Mouse (Mus musculus) intestine, embryonic 16.5 days (tissue): Measurements from ENCODE around the gene Zfp641. TPM values are rescaled to one million over a fixed set of nuclear protein-coding genes. Genes with fewer than 3 reads are reported as not detected.

ENCODE experiments used
- ATAC-seq: fragments of 200-750 bp; cut with Nextera tagmentation; 2 replicates; pipeline ENCODE4 v1.8.0; 2017; ENCODE audit warnings: moderate TSS enrichment, moderate library complexity
- H3K27ac ChIP-seq: fragments of 300-500 bp; sonication (generic); 2 replicates; pipeline ENCODE4 v1.5.1; 2014; ENCODE audit warnings: mild to moderate bottlenecking, low read length
- H3K27me3 ChIP-seq: fragments of 300-500 bp; sonication (generic); replicated peaks from 2 replicates; pipeline ENCODE4 v1.6.1; 2014; ENCODE audit warnings: low read length, control low read depth, mixed read lengths; ENCODE audit not compliant: control insufficient read depth, insufficient read depth
- H3K36me3 ChIP-seq: fragments of 300-500 bp; sonication (generic); 2 replicates; pipeline ENCODE4 v1.6.1; 2014; ENCODE audit warnings: low read length, control low read depth; ENCODE audit not compliant: control insufficient read depth, insufficient read depth
- H3K4me1 ChIP-seq: fragments of 300-500 bp; sonication (generic); 2 replicates; pipeline ENCODE4 v1.6.1; 2014; ENCODE audit warnings: low read length, control low read depth, mixed read lengths; ENCODE audit not compliant: control insufficient read depth, insufficient read depth
- H3K4me2 ChIP-seq: fragments of 300-500 bp; sonication (generic); 2 replicates; pipeline ENCODE4 v1.6.1; 2014; ENCODE audit warnings: low read depth, low read length, control low read depth
- H3K4me3 ChIP-seq: fragments of 300-500 bp; sonication (generic); 2 replicates; pipeline ENCODE4 v1.5.1; 2014; ENCODE audit warnings: mild to moderate bottlenecking, low read length
- H3K9ac ChIP-seq: fragments of 300-500 bp; sonication (generic); 2 replicates; pipeline ENCODE4 v1.6.1; 2014; ENCODE audit warnings: low read depth, low read length
- H3K9me3 ChIP-seq: fragments of 300-500 bp; sonication (generic); 2 replicates; pipeline ENCODE4 v1.6.1; 2016; ENCODE audit warnings: low read length, control low read depth; ENCODE audit not compliant: control insufficient read depth
- WGBS: fragments of 180-500 bp; shearing (Covaris S2); extraction: QIAGEN DNeasy Blood & Tissue Kit; methylation state at CpG from one replicate; pipeline ENCODE4 v1.1.7; 2014; 5-methylcytosine and 5-hydroxymethylcytosine counted together
- polyA plus RNA-seq: library from polyadenylated mRNA; unstranded; fragments of >200 nt; fragmentation: Nextera tagmentation; extraction: Ambion mirVana; gene quantifications from 2 replicates; pipeline ENCODE4 v1.2.1, GENCODE M21; 2015

The Zfp641 gene
- polyA plus RNA-seq = 0.39 and 0.42 TPM in 2 replicates

GRCm38 (mm10) chr15:98295628-98296551, at the start of gene Zfp641:
TSS of gene Zfp641 (minus strand) at chr15:98296161.
- peak within 1 kb of the TSS; percentile 77 for H3K9ac ChIP-seq
- no peaks in the 10 kb centered on the region for H3K36me3 ChIP-seq
- ATAC-seq = peak; percentile 60
- H3K9me3 ChIP-seq = no peaks in the 10 kb centered on the region
- 0 out of 2 replicates have a peak, but pooled peaks cover 3% of the 10 kb centered on the region for H3K4me1 ChIP-seq
- 3% methylated on average over 53 of the region's 60 CpGs for WGBS
- no peaks in the 10 kb centered on the region for H3K27me3 ChIP-seq
- peak within 1 kb of the TSS; percentile 91 for H3K4me2 ChIP-seq
- H3K4me3 ChIP-seq = peak within 1 kb of the TSS; percentile 62
- no peak within 1 kb of the TSS for H3K27ac ChIP-seq

- ATAC-seq = no peak
- H3K4me3 ChIP-seq = no peak within 1 kb of the TSS
- H3K9me3 ChIP-seq = no peaks in the 10 kb centered on the region
- WGBS = 65% methylated on average over 8 of the region's 8 CpGs
- no peaks in the 10 kb centered on the region for H3K4me1 ChIP-seq
- no peak within 1 kb of the TSS for H3K9ac ChIP-seq
- H3K27me3 ChIP-seq = no peaks in the 10 kb centered on the region
- no peak within 1 kb of the TSS for H3K27ac ChIP-seq
- H3K36me3 ChIP-seq = no peaks in the 10 kb centered on the region
- no peak within 1 kb of the TSS for H3K4me2 ChIP-seq
These were observed 44.9 kb upstream of the Zfp641 start, which contains the start of gene Olfr284 for GRCm38 (mm10) chr15:98340887-98341286. TSS of gene Olfr284 (minus strand) at chr15:98340987.

- Histone ChIP-seq H3K4me1 (no peaks in the 10 kb centered on the region), H3K27ac (no peak within 1 kb of the TSS), H3K9me3 (no peaks in the 10 kb centered on the region), H3K4me3 (no peak within 1 kb of the TSS), H3K4me2 (no peak within 1 kb of the TSS), H3K36me3 (no peaks in the 10 kb centered on the region), H3K27me3 (no peaks in the 10 kb centered on the region), H3K9ac (no peak within 1 kb of the TSS)
- no peak for ATAC-seq
- 85% methylated on average over 5 of the region's 5 CpGs for WGBS
These were observed 21.3 kb upstream of the Zfp641 start, which contains the start of gene Olfr285 for GRCm38 (mm10) chr15:98317177-98317724. TSS of gene Olfr285 (minus strand) at chr15:98317353.

GRCm38 (mm10) chr15:98315703-98316102, 19.7 kb upstream of the Zfp641 start:
- H3K4me2 ChIP-seq = no peak overlapping the region
- no peaks in the 10 kb centered on the region for H3K9me3 ChIP-seq
- WGBS = 50% methylated on average over 6 of the region's 6 CpGs
- H3K9ac ChIP-seq = no peak overlapping the region
- no peaks in the 10 kb centered on the region for H3K27me3 ChIP-seq
- no peak overlapping the region for H3K4me3 ChIP-seq
- no peaks in the 10 kb centered on the region for H3K36me3 ChIP-seq
- no peaks in the 10 kb centered on the region for H3K4me1 ChIP-seq
- no peak for ATAC-seq
- H3K27ac ChIP-seq = no peak overlapping the region

- ATAC-seq = no peak
- H3K4me1 ChIP-seq = 0 out of 2 replicates have a peak, but pooled peaks cover 3% of the 10 kb centered on the region
- H3K9me3 ChIP-seq = no peaks in the 10 kb centered on the region
- no peak overlapping the region for H3K27ac ChIP-seq
- no peak overlapping the region for H3K4me3 ChIP-seq
- H3K4me2 ChIP-seq = no peak overlapping the region
- no peaks in the 10 kb centered on the region for H3K36me3 ChIP-seq
- no peaks in the 10 kb centered on the region for H3K27me3 ChIP-seq
- WGBS = 94% methylated on average over 8 of the region's 8 CpGs
- no peak overlapping the region for H3K9ac ChIP-seq
These were observed 2.3 kb downstream of the Zfp641 start for GRCm38 (mm10) chr15:98293651-98294050.

- no peak overlapping the region for H3K4me3 ChIP-seq
- WGBS = 79% methylated on average over 12 of the region's 12 CpGs
- no peak for ATAC-seq
- no peaks in the 10 kb centered on the region for H3K36me3 ChIP-seq
- no peak overlapping the region for H3K27ac ChIP-seq
- no peak overlapping the region for H3K4me2 ChIP-seq
- H3K9me3 ChIP-seq = no peaks in the 10 kb centered on the region
- H3K27me3 ChIP-seq = 0 out of 2 replicates have a peak, but pooled peaks cover 3% of the 10 kb centered on the region
- no peaks in the 10 kb centered on the region for H3K4me1 ChIP-seq
- H3K9ac ChIP-seq = no peak overlapping the region
These were observed 7.4 kb downstream of the Zfp641 start for GRCm38 (mm10) chr15:98288566-98288965.

GRCm38 (mm10) chr15:98286418-98286817, 9.5 kb downstream of the Zfp641 start:
- H3K4me3 ChIP-seq = no peak overlapping the region
- ATAC-seq = no peak
- no peak overlapping the region for H3K4me2 ChIP-seq

GRCm38 (mm10) chr15:98257776-98258175, 38.2 kb downstream of the Zfp641 start:
- Histone ChIP-seq H3K4me2 (no peak overlapping the region), H3K27ac (no peak overlapping the region), H3K36me3 (no peaks in the 10 kb centered on the region), H3K27me3 (no peaks in the 10 kb centered on the region), H3K4me3 (no peak overlapping the region), H3K9me3 (no peaks in the 10 kb centered on the region), H3K4me1 (no peaks in the 10 kb centered on the region), H3K9ac (no peak overlapping the region)
- no peak for ATAC-seq
- 87% methylated on average over 7 of the region's 7 CpGs for WGBS

More at GRCm38 (mm10) chr15:98286418-98286817, 9.5 kb downstream of the Zfp641 start:
- 62% methylated on average over 7 of the region's 7 CpGs for WGBS
- H3K36me3 ChIP-seq = no peaks in the 10 kb centered on the region
- no peak overlapping the region for H3K27ac ChIP-seq
- no peaks in the 10 kb centered on the region for H3K4me1 ChIP-seq
- H3K27me3 ChIP-seq = 0 out of 2 replicates have a peak, but pooled peaks cover 3% of the 10 kb centered on the region
- no peak overlapping the region for H3K9ac ChIP-seq
- no peaks in the 10 kb centered on the region for H3K9me3 ChIP-seq

- no peak within 1 kb of the TSS for H3K27ac ChIP-seq
- WGBS = 77% methylated on average over 8 of the region's 8 CpGs
- no peaks in the 10 kb centered on the region for H3K9me3 ChIP-seq
- ATAC-seq = no peak
- H3K9ac ChIP-seq = no peak within 1 kb of the TSS
- H3K4me1 ChIP-seq = no peaks in the 10 kb centered on the region
- no peaks in the 10 kb centered on the region for H3K36me3 ChIP-seq
- H3K27me3 ChIP-seq = no peaks in the 10 kb centered on the region
- no peak within 1 kb of the TSS for H3K4me2 ChIP-seq
- no peak within 1 kb of the TSS for H3K4me3 ChIP-seq
These were observed 38.8 kb downstream of the Zfp641 start, which contains the start of gene H1fnt for GRCm38 (mm10) chr15:98257193-98257592. TSS of gene H1fnt (minus strand) at chr15:98257293.
